Mouse (Mus musculus) MEL (cell line): ENCODE measurements around the gene Erich4. TPM values are rescaled to one million over a fixed set of nuclear protein-coding genes. Genes with fewer than 3 reads are reported as not detected.
A peak's percentile ranks its signal among the peaks of the same experiment; 100 is the strongest.

Experiments
- DNase-seq: peaks from one replicate; pipeline ENCODE4 v3.0.0; 2011; ENCODE audit warnings: low read depth, low spot score
- H3K27ac ChIP-seq: 2 replicates; pipeline ENCODE4 v1.5.1; 2012; ENCODE audit warnings: low read depth, mild to moderate bottlenecking, control low read depth, low read length, moderate library complexity; ENCODE audit not compliant: control insufficient read depth
- H3K27me3 ChIP-seq, 2 experiments: fragments of 150-350 bp in 1 of 2; sonication (generic) in 1 of 2; 2 replicates each; pipeline ENCODE4 v1.6.1; 2012; ENCODE audit warnings: low read length in 2 of 2, mild to moderate bottlenecking in 2 of 2, improper control_type of control experiment in 1 of 2, moderate library complexity in 1 of 2; ENCODE audit not compliant: insufficient read depth in 2 of 2, control insufficient read depth in 1 of 2
- H3K36me3 ChIP-seq, 2 experiments: 2 replicates each; pipeline ENCODE4 v1.6.1; 2012 to 2014; ENCODE audit warnings: low read length in 2 of 2, improper control_type of control experiment in 1 of 2, inconsistent platforms in 1 of 2, mild to moderate bottlenecking in 1 of 2; ENCODE audit not compliant: insufficient read depth in 2 of 2, control insufficient read depth in 1 of 2
- H3K4me1 ChIP-seq, 2 experiments: fragments of 150-350 bp in 1 of 2; sonication (generic) in 1 of 2; 2 replicates each; pipeline ENCODE4 v1.6.1; 2012; ENCODE audit warnings: low read length in 2 of 2, improper control_type of control experiment in 1 of 2, mild to moderate bottlenecking in 1 of 2; ENCODE audit not compliant: insufficient read depth in 2 of 2, control insufficient read depth in 1 of 2
- H3K4me3 ChIP-seq, 2 experiments: fragments of 150-350 bp in 1 of 2; sonication (generic) in 1 of 2; 2 replicates each; pipeline ENCODE4 v1.5.1; 2012; ENCODE audit warnings: low read depth in 2 of 2, low read length in 2 of 2, mild to moderate bottlenecking in 2 of 2, moderate library complexity in 2 of 2, control low read depth in 1 of 2, improper control_type of control experiment in 1 of 2; ENCODE audit not compliant: control insufficient read depth in 1 of 2, insufficient read depth in 1 of 2
- H3K79me2 ChIP-seq: 2 replicates; pipeline ENCODE4 v1.6.1; 2012; ENCODE audit warnings: mild to moderate bottlenecking, low read length, moderate library complexity; ENCODE audit not compliant: control insufficient read depth, poor library complexity, insufficient read depth
- H3K9ac ChIP-seq: 2 replicates; pipeline ENCODE4 v1.6.1; 2012; ENCODE audit warnings: low read depth, mild to moderate bottlenecking, control low read depth, low read length, moderate library complexity; ENCODE audit not compliant: control insufficient read depth, poor library complexity, severe bottlenecking
- H3K9me3 ChIP-seq: fragments of 150-350 bp; sonication (generic); replicated peaks from 2 replicates; pipeline ENCODE4 v1.6.1; 2012; ENCODE audit warnings: mild to moderate bottlenecking, low read length, improper control_type of control experiment, moderate library complexity; ENCODE audit not compliant: insufficient read depth
- BHLHE40 ChIP-seq: IDR thresholded peaks from 2 replicates; pipeline ENCODE4 v1.6.1; 2012; ENCODE audit warnings: low read depth, mild to moderate bottlenecking, inconsistent platforms, low read length, improper control_type of control experiment, borderline replicate concordance
- CHD2 ChIP-seq: IDR thresholded peaks from 2 replicates; pipeline ENCODE4 v1.6.1; 2011; ENCODE audit warnings: low read length, improper control_type of control experiment
- CTCF ChIP-seq, 3 experiments: IDR thresholded peaks in 2 of 3; conservative IDR thresholded peaks in 1 of 3; 2 replicates each; pipeline ENCODE4 v1.5.1; 2011 to 2012; ENCODE audit warnings: low read length in 3 of 3, low read depth in 2 of 3, mild to moderate bottlenecking in 2 of 3, improper control_type of control experiment in 1 of 3, inconsistent platforms in 1 of 3, mixed read lengths in 1 of 3, moderate library complexity in 1 of 3; ENCODE audit not compliant: control insufficient read depth in 1 of 3, insufficient read depth in 1 of 3, poor library complexity in 1 of 3, severe bottlenecking in 1 of 3
- E2F4 ChIP-seq: IDR thresholded peaks from 2 replicates; pipeline ENCODE4 v1.6.1; 2011; ENCODE audit warnings: low read depth, low read length, improper control_type of control experiment, borderline replicate concordance
- EP300 ChIP-seq, 2 experiments: IDR thresholded peaks; 2 replicates each; pipeline ENCODE4 v1.6.1; 2011; ENCODE audit warnings: improper control_type of control experiment in 2 of 2, low read length in 2 of 2, low read depth in 1 of 2, mild to moderate bottlenecking in 1 of 2
- GATA1 ChIP-seq: IDR thresholded peaks from 2 replicates; pipeline ENCODE4 v1.6.1; 2011; ENCODE audit warnings: low read depth, low read length, improper control_type of control experiment
- JUND ChIP-seq: IDR thresholded peaks from 2 replicates; pipeline ENCODE4 v1.6.1; 2011; ENCODE audit warnings: low read depth, mild to moderate bottlenecking, improper control_type of control experiment, low read length
- MEF2A ChIP-seq: IDR thresholded peaks from 2 replicates; pipeline ENCODE4 v1.6.1; 2014; ENCODE audit warnings: low read depth, mild to moderate bottlenecking, inconsistent platforms, low read length, improper control_type of control experiment; ENCODE audit not compliant: poor library complexity, insufficient replicate concordance, severe bottlenecking; ENCODE audit errors: extremely low read depth
- NRF1 ChIP-seq: IDR thresholded peaks from 2 replicates; pipeline ENCODE4 v1.6.1; 2014; ENCODE audit warnings: low read depth, mild to moderate bottlenecking, inconsistent platforms, low read length, improper control_type of control experiment, moderate library complexity; ENCODE audit not compliant: poor library complexity, insufficient read depth, severe bottlenecking
- TCF12 ChIP-seq: IDR thresholded peaks from 2 replicates; pipeline ENCODE4 v1.6.1; 2014; ENCODE audit warnings: low read depth, mild to moderate bottlenecking, inconsistent platforms, low read length, improper control_type of control experiment, moderate library complexity
- USF2 ChIP-seq, 2 experiments: IDR thresholded peaks; 2 replicates each; pipeline ENCODE4 v1.6.1; 2011 to 2012; ENCODE audit warnings: improper control_type of control experiment in 2 of 2, low read length in 2 of 2, borderline replicate concordance in 1 of 2, inconsistent platforms in 1 of 2, low read depth in 1 of 2, mild to moderate bottlenecking in 1 of 2; ENCODE audit not compliant: insufficient read depth in 1 of 2
- ZNF384 ChIP-seq: IDR thresholded peaks from 2 replicates; pipeline ENCODE4 v1.6.1; 2012; ENCODE audit warnings: low read depth, mild to moderate bottlenecking, inconsistent platforms, low read length, improper control_type of control experiment
- polyA plus RNA-seq, 2 experiments: library from polyadenylated mRNA; stranded (reverse) in 1 of 2; unstranded in 1 of 2; fragments of >175 nt in 1 of 2; fragments of >200 nt in 1 of 2; gene quantifications; 2 replicates each; pipeline versions ENCODE4 v1.2.1 to v1.2.4; 2012; ENCODE audit warnings: low replicate concordance in 2 of 2, low read depth in 1 of 2; ENCODE audit not compliant: insufficient read length in 2 of 2, insufficient read depth in 1 of 2, missing spikeins in 1 of 2
- total RNA-seq: library from RNA; depleted of rRNA; stranded (reverse); fragments of 300-350 nt; gene quantifications from 2 replicates; pipeline ENCODE4 v1.2.3, GENCODE M21; 2012

Erich4 gene
- total and polyA plus RNA-seq, 3 experiments: not detected

DNA sequence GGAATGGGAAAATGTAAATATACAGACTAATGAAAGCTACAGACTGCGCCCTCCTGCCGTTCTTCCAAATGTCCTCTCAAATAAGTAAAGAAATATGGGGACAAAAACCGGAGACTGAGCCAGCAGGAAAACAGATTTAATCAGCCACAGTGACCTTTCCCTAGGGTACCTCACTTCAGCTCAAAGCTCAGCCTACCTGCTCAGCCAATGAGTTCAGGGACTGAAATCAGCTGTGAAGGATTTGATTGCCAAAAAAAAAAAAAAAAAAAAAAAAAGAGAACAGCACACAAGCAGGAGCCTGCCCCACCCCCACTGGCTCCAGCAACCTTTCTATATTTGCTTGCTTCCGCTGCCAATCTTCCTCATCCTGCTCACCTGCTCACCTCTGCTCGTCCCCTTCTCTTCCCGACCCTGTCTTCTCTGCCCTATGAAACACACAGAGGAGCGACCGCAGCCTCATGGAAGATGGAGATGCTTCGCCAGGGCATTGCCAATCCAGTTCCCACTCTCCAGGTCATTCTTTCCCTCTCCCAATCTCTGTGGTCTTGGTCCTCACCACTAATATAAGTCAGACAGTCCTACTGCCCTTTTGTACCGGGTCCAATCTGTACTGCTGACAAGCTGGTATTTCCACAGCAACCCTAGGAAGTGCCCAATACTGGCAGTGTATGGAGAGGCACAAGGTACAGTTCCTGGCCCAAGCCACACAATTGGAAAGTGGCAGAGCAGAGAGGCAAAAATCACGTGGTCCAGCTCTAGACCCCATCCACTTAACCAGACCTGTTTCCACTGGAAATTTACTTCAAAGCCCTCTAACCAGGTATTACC is 40.1 kb upstream of the Erich4 start:
- TF ChIP-seq ZNF384 (peak; percentile 80), TCF12 (no peak)
- no peak for DNase-seq
- no peaks in the 10 kb centered on the region for H3K9me3 ChIP-seq
- no peak overlapping the region for H3K4me3 ChIP-seq
- H3K27ac ChIP-seq: no peak overlapping the region
- H3K4me1 ChIP-seq: peaks cover 0 to 15% of the 10 kb centered on the region in 2 experiments; a peak in 2 of 4 replicates
- H3K27me3 ChIP-seq: no peaks in the 10 kb centered on the region
- no peak overlapping the region for H3K9ac ChIP-seq
- peaks cover 16% of the 10 kb centered on the region for H3K79me2 ChIP-seq
- H3K36me3 ChIP-seq: peaks cover 0 to 13% of the 10 kb centered on the region in 2 experiments; a peak in 2 of 4 replicates

GRCm38 (mm10) chr7:25652244-25652759 is 36.6 kb upstream of the Erich4 start:
- no peaks in the 10 kb centered on the region for H3K36me3 ChIP-seq
- DNase-seq: peak; percentile 63
- no peak overlapping the region for H3K27ac ChIP-seq
- H3K4me3 ChIP-seq: peak overlapping the region; percentile 24 to 46
- no peaks in the 10 kb centered on the region for H3K79me2 ChIP-seq
- TF ChIP-seq NRF1 (no peak), EP300 (IDR thresholded peaks at IDR 0.05; ENCODE audit: low read depth in 1 of 2, low read length in 2 of 2) (peak in 1 of 2 experiments; percentile 19; a peak in 1 of 4 replicates), BHLHE40 (no peak), E2F4 (no peak), CHD2 (no peak), MEF2A (no peak), USF2 (IDR thresholded peaks at IDR 0.05; ENCODE audit: borderline replicate concordance in 1 of 2, insufficient read depth in 1 of 2, low read depth in 1 of 2, low read length in 2 of 2) (no peak), TCF12 (0 out of 2 replicates have a peak, but pooled peaks have one; percentile 3), JUND (no peak), GATA1 (0 out of 2 replicates have a peak, but pooled peaks have one; percentile 9), CTCF (IDR thresholded peaks at IDR 0.05 in 2 of 3, conservative IDR thresholded peaks at IDR 0.05 in 1 of 3; ENCODE audit: control insufficient read depth in 1 of 3, insufficient read depth in 1 of 3, low read depth in 2 of 3, low read length in 3 of 3, poor library complexity in 1 of 3, severe bottlenecking in 1 of 3) (no peak), ZNF384 (peak; percentile 36; the same call in 1 of the 2 replicates)
- H3K9me3 ChIP-seq: no peaks in the 10 kb centered on the region
- no peaks in the 10 kb centered on the region for H3K27me3 ChIP-seq
- H3K9ac ChIP-seq: peak overlapping the region; percentile 49
- no peaks in the 10 kb centered on the region for H3K4me1 ChIP-seq
